10 mouse cellular contexts compared by ENCODE assay signal in the genomic region with DNA sequence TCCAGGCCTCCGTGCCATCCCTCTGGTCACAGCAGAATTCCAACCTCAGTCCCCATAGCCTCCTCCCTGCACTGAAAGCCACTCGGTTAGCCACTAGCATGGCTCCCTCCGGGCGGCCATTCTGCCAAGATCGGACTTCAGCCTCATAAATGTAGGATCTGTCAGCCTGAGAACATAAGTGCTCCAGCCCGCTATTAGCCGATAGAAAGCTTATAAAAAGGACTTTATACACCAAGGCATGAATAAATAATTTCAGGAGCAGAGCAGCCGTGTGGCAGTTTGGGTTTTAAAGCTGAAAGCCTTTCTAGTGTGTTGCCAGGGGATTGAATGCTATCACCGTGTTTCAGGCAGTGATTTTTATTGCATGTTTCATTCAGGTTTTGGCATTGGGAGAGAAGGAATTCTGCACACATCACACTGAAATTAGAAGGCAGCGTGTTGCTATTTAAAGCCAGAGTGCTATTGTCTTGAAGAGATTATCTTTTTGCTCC.
DNase-seq lines count a peak whose midpoint lies in the region; ATAC-seq and TF ChIP-seq lines count a peak whose summit lies in the region.
"Had no signal": no experiment of that assay in that cellular context is flagged by ENCODE, and none has a peak within 500 bp of the region (broad histone marks: within the 10 kb centered on the region; RNA-seq: fewer than 3 reads in every experiment).

No protein-coding gene starts in this region.

- peak overlapping the region; percentile 10; the same call in 1 of the 2 replicates for H3K4me2 ChIP-seq in kidney, postnatal 0 days (ENCODE audit: low read length)
- peak overlapping the region; percentile 16 for H3K4me2 ChIP-seq in forebrain, embryonic 16.5 days (ENCODE audit: low read length)
- H3K4me2 ChIP-seq in midbrain, postnatal 0 days (ENCODE audit: low read depth, low read length, poor library complexity, severe bottlenecking) = peak overlapping the region; percentile 22; the same call in 1 of the 2 replicates
- no peak overlapping the region for H3K4me2 ChIP-seq in lung, postnatal 0 days (replicated peaks; ENCODE audit: low read depth, low read length)
- H3K4me2 ChIP-seq: embryonic facial prominence, embryonic 12.5 days; liver, embryonic 13.5 days had no signal

- peak; percentile 10 for DNase-seq in cerebellum, adult 8-10 months
- DNase-seq in cerebellum, postnatal 4 days (ENCODE audit: low spot score in 2 of 2) = no peak
- no peak for DNase-seq in kidney, postnatal 0 days (ENCODE audit: low spot score)
- no peak for DNase-seq in kidney, adult 9 months
- DNase-seq in midbrain, postnatal 0 days (ENCODE audit: low spot score) = peak; percentile 44
- no peak for DNase-seq in lung, postnatal 0 days (ENCODE audit: low spot score)
- DNase-seq in embryo, embryonic 9.5 days (ENCODE audit: extremely low spot score) = no peak
- DNase-seq: liver, embryonic 13.5 days had no signal

- H3K9ac ChIP-seq in kidney, postnatal 0 days (ENCODE audit: low read depth, low read length) = no peak overlapping the region
- H3K9ac ChIP-seq in forebrain, embryonic 16.5 days (replicated peaks; ENCODE audit: low read depth, low read length) = peak overlapping the region; percentile 37
- peak overlapping the region; percentile 24; the same call in 1 of the 2 replicates for H3K9ac ChIP-seq in midbrain, postnatal 0 days (replicated peaks; ENCODE audit: low read length, poor library complexity, severe bottlenecking)
- H3K9ac ChIP-seq in lung, postnatal 0 days (replicated peaks; ENCODE audit: low read depth) = no peak overlapping the region
- H3K9ac ChIP-seq: embryonic facial prominence, embryonic 12.5 days; liver, embryonic 13.5 days had no signal

- 52% methylated on average over 10 of the region's 10 CpGs for WGBS in kidney, postnatal 0 days
- WGBS in forebrain, embryonic 16.5 days = 29% methylated on average over 10 of the region's 10 CpGs
- WGBS in midbrain, postnatal 0 days = 18% methylated on average over 10 of the region's 10 CpGs
- 76% methylated on average over 10 of the region's 10 CpGs for WGBS in lung, postnatal 0 days

- no peaks in the 10 kb centered on the region for H3K9me3 ChIP-seq in kidney, postnatal 0 days (replicated peaks; ENCODE audit: low read length)
- no peaks in the 10 kb centered on the region for H3K9me3 ChIP-seq in forebrain, embryonic 16.5 days (ENCODE audit: control insufficient read depth, low read length)
- no peaks in the 10 kb centered on the region for H3K9me3 ChIP-seq in midbrain, postnatal 0 days (ENCODE audit: low read length)
- H3K9me3 ChIP-seq in lung, postnatal 0 days (ENCODE audit: low read length) = no peaks in the 10 kb centered on the region
- H3K9me3 ChIP-seq: embryonic facial prominence, embryonic 12.5 days; liver, embryonic 13.5 days had no signal

- H3K27ac ChIP-seq in kidney, postnatal 0 days = no peak overlapping the region
- H3K27ac ChIP-seq in forebrain, embryonic 16.5 days (ENCODE audit: low read length) = peak overlapping the region; percentile 84
- H3K27ac ChIP-seq in midbrain, postnatal 0 days (ENCODE audit: low read depth, low read length) = peak overlapping the region; percentile 83
- H3K27ac ChIP-seq in lung, postnatal 0 days (ENCODE audit: low read length) = no peak overlapping the region
- H3K27ac ChIP-seq: embryonic facial prominence, embryonic 12.5 days; liver, embryonic 13.5 days had no signal

- no peaks in the 10 kb centered on the region for H3K4me1 ChIP-seq in kidney, postnatal 0 days (replicated peaks; ENCODE audit: insufficient read depth, low read length)
- H3K4me1 ChIP-seq in forebrain, embryonic 16.5 days (replicated peaks; ENCODE audit: control insufficient read depth, insufficient read depth, low read length) = peaks cover 13% of the 10 kb centered on the region
- H3K4me1 ChIP-seq in midbrain, postnatal 0 days (ENCODE audit: insufficient read depth, low read length) = peaks cover 3% of the 10 kb centered on the region; the same call in 1 of the 2 replicates
- no peaks in the 10 kb centered on the region for H3K4me1 ChIP-seq in lung, postnatal 0 days (ENCODE audit: insufficient read depth, low read depth, low read length)
- H3K4me1 ChIP-seq: liver, embryonic 13.5 days had no signal

- TF ChIP-seq CTCF in kidney, postnatal 0 days (IDR thresholded peaks at IDR 0.05; ENCODE audit: low read depth) = no peak
- TF ChIP-seq CTCF in midbrain, postnatal 0 days (IDR thresholded peaks at IDR 0.05) = no peak
- TF ChIP-seq CTCF in lung, postnatal 0 days (IDR thresholded peaks at IDR 0.05) = no peak

- H3K27me3 ChIP-seq in kidney, postnatal 0 days (ENCODE audit: insufficient read depth, low read length) = no peaks in the 10 kb centered on the region
- H3K27me3 ChIP-seq in forebrain, embryonic 16.5 days (replicated peaks; ENCODE audit: control insufficient read depth, insufficient read depth, low read length) = no peaks in the 10 kb centered on the region
- no peaks in the 10 kb centered on the region for H3K27me3 ChIP-seq in midbrain, postnatal 0 days (ENCODE audit: insufficient read depth, low read length)
- no peaks in the 10 kb centered on the region for H3K27me3 ChIP-seq in lung, postnatal 0 days (replicated peaks; ENCODE audit: insufficient read depth, low read length)
- H3K27me3 ChIP-seq: embryonic facial prominence, embryonic 12.5 days; liver, embryonic 13.5 days had no signal

- no peak for TF ChIP-seq EP300 in lung, postnatal 0 days (IDR thresholded peaks at IDR 0.05)

- no peaks in the 10 kb centered on the region for H3K36me3 ChIP-seq in kidney, postnatal 0 days (ENCODE audit: insufficient read depth, low read length)
- no peaks in the 10 kb centered on the region for H3K36me3 ChIP-seq in forebrain, embryonic 16.5 days (ENCODE audit: control insufficient read depth, insufficient read depth)
- no peaks in the 10 kb centered on the region for H3K36me3 ChIP-seq in midbrain, postnatal 0 days (ENCODE audit: insufficient read depth, low read length)
- no peaks in the 10 kb centered on the region for H3K36me3 ChIP-seq in lung, postnatal 0 days (ENCODE audit: insufficient read depth, low read length)
- H3K36me3 ChIP-seq: embryonic facial prominence, embryonic 12.5 days; liver, embryonic 13.5 days had no signal

- no peak for ATAC-seq in kidney, postnatal 0 days (replicated peaks; ENCODE audit: low FRiP score, low read depth)
- peak; percentile 39 for ATAC-seq in forebrain, embryonic 16.5 days
- peak; percentile 56; the same call in 1 of the 2 replicates for ATAC-seq in midbrain, postnatal 0 days (ENCODE audit: low FRiP score)
- ATAC-seq in lung, postnatal 0 days = no peak

- no peak overlapping the region for H3K4me3 ChIP-seq in kidney, postnatal 0 days (replicated peaks; ENCODE audit: low read depth, low read length)
- H3K4me3 ChIP-seq in forebrain, embryonic 16.5 days (replicated peaks; ENCODE audit: low read length) = no peak overlapping the region
- H3K4me3 ChIP-seq in midbrain, postnatal 0 days (ENCODE audit: low read depth, low read length) = no peak overlapping the region
- no peak overlapping the region for H3K4me3 ChIP-seq in lung, postnatal 0 days (ENCODE audit: low read depth, low read length)
- H3K4me3 ChIP-seq: embryonic facial prominence, embryonic 12.5 days; liver, embryonic 13.5 days had no signal

Comparison
In these comparisons a context has a peak if more than half of its experiments do, and no peak if none do; other contexts are left out.
1. DNase-seq: peak in cerebellum, adult 8-10 months (single experiment) and midbrain, postnatal 0 days (single experiment); none in cerebellum, postnatal 4 days (0 of 2), kidney, postnatal 0 days (single experiment), kidney, adult 9 months (single experiment), lung, postnatal 0 days (single experiment) and embryo, embryonic 9.5 days (single experiment).
2. ATAC-seq: peak in forebrain, embryonic 16.5 days (single experiment) and midbrain, postnatal 0 days (single experiment); none in kidney, postnatal 0 days (single experiment) and lung, postnatal 0 days (single experiment).
3. H3K27ac ChIP-seq: peak in forebrain, embryonic 16.5 days (single experiment) and midbrain, postnatal 0 days (single experiment); none in kidney, postnatal 0 days (single experiment) and lung, postnatal 0 days (single experiment).
4. H3K9ac ChIP-seq: peak in forebrain, embryonic 16.5 days (single experiment) and midbrain, postnatal 0 days (single experiment); none in kidney, postnatal 0 days (single experiment) and lung, postnatal 0 days (single experiment).